In genomic region chr10:20171209-20171608, GRCm38 (mm10) we compare ENCODE assay signal across 9 mouse cellular contexts. TPM values are rescaled to one million over a fixed set of nuclear protein-coding genes. Genes with fewer than 3 reads are reported as not detected.
DNase-seq lines count a peak whose midpoint lies in the region; ATAC-seq lines count a peak whose summit lies in the region.
"Had no signal": no experiment of that assay in that cellular context is flagged by ENCODE, and none has a peak within 500 bp of the region (broad histone marks: within the 10 kb centered on the region; RNA-seq: fewer than 3 reads in every experiment).

No protein-coding gene starts in this region.

- 30% methylated on average over 12 of the region's 12 CpGs for WGBS in hindbrain, embryonic 16.5 days
- WGBS in midbrain, embryonic 11.5 days = 65% methylated on average over 12 of the region's 12 CpGs

- no peaks in the 10 kb centered on the region for H3K36me3 ChIP-seq in hindbrain, embryonic 16.5 days (ENCODE audit: control insufficient read depth, insufficient read depth, low read length)
- no peaks in the 10 kb centered on the region for H3K36me3 ChIP-seq in midbrain, embryonic 11.5 days (ENCODE audit: control insufficient read depth, insufficient read depth, low read length)

- H3K4me2 ChIP-seq in hindbrain, embryonic 16.5 days (ENCODE audit: low read length) = peak overlapping the region; percentile 79
- H3K4me2 ChIP-seq in midbrain, embryonic 11.5 days = peak overlapping the region; percentile 40

- peak; percentile 38 for DNase-seq in cerebellum, adult 11 months
- DNase-seq in cerebellum, adult 9-10 months = no peak
- peak; percentile 29 to 40 for DNase-seq in cerebellum, postnatal 10 days
- DNase-seq in midbrain, embryonic 11.5 days (ENCODE audit: low spot score, missing footprints) = no peak
- DNase-seq in adrenal gland, postnatal 14 days = no peak
- DNase-seq in adrenal gland, adult (ENCODE audit: inconsistent age in 2 of 2, low spot score in 1 of 2) = no peak
- DNase-seq in adrenal gland, postnatal 36 days = no peak

- peak overlapping the region; percentile 72; the same call in 1 of the 2 replicates for H3K27ac ChIP-seq in hindbrain, embryonic 16.5 days (ENCODE audit: low read depth, low read length)
- 0 out of 2 replicates have a peak overlapping the region, but pooled peaks have one; percentile 3 for H3K27ac ChIP-seq in midbrain, embryonic 11.5 days (ENCODE audit: low read depth, low read length)
- H3K27ac ChIP-seq: liver, embryonic 14.5 days had no signal

- H3K4me3 ChIP-seq in hindbrain, embryonic 16.5 days (ENCODE audit: low read length) = peak overlapping the region; percentile 40
- no peak overlapping the region for H3K4me3 ChIP-seq in midbrain, embryonic 11.5 days (ENCODE audit: low read depth, low read length)

- no peaks in the 10 kb centered on the region for H3K9me3 ChIP-seq in hindbrain, embryonic 16.5 days (ENCODE audit: control insufficient read depth, low read length)
- no peaks in the 10 kb centered on the region for H3K9me3 ChIP-seq in midbrain, embryonic 11.5 days (ENCODE audit: control insufficient read depth, low read length)

- H3K4me1 ChIP-seq in hindbrain, embryonic 16.5 days (ENCODE audit: control insufficient read depth, insufficient read depth, low read depth, low read length) = peaks cover 18% of the 10 kb centered on the region
- peaks cover 15% of the 10 kb centered on the region for H3K4me1 ChIP-seq in midbrain, embryonic 11.5 days (ENCODE audit: control insufficient read depth, insufficient read depth, low read length)

- H3K9ac ChIP-seq in hindbrain, embryonic 16.5 days (ENCODE audit: low read depth, low read length) = peak overlapping the region; percentile 59
- H3K9ac ChIP-seq in midbrain, embryonic 11.5 days (ENCODE audit: low read length) = no peak overlapping the region
- H3K9ac ChIP-seq: liver, embryonic 14.5 days had no signal

- peak; percentile 25 for ATAC-seq in hindbrain, embryonic 16.5 days
- no peak for ATAC-seq in midbrain, embryonic 11.5 days (ENCODE audit: low FRiP score)

- no peaks in the 10 kb centered on the region; the same call in 1 of the 2 replicates for H3K27me3 ChIP-seq in hindbrain, embryonic 16.5 days (replicated peaks; ENCODE audit: control insufficient read depth, insufficient read depth, low read length)
- H3K27me3 ChIP-seq in midbrain, embryonic 11.5 days (ENCODE audit: control insufficient read depth, insufficient read depth, low read length) = 0 out of 2 replicates have a peak, but pooled peaks cover 2% of the 10 kb centered on the region

RNA-seq across cellular contexts. Expression of gene Map7, which starts 22.9 kb away (rescaled TPM):
- polyA plus RNA-seq in hindbrain, embryonic 16.5 days (2015; fragmentation: Nextera tagmentation; extraction: Ambion mirVana) = 10.0 and 11.2 TPM in 2 replicates
- 5.6 and 6.3 TPM in 2 replicates for polyA plus RNA-seq in midbrain, embryonic 11.5 days (2014; fragmentation: Nextera tagmentation; extraction: Ambion mirVana)
- 16.5 and 19.0 TPM in 2 replicates for total RNA-seq in adrenal gland, postnatal 14 days (2021)
- total RNA-seq in adrenal gland, postnatal 36 days (2021) = 10 to 100 TPM; 15.1 to 17.9 TPM

Comparison
In these comparisons a context has a peak if more than half of its experiments do, and no peak if none do; other contexts are left out.
1. DNase-seq: peak in cerebellum, adult 11 months (single experiment) and cerebellum, postnatal 10 days (2 of 2); none in cerebellum, adult 9-10 months (single experiment), midbrain, embryonic 11.5 days (single experiment), adrenal gland, postnatal 14 days (single experiment), adrenal gland, adult (0 of 2) and adrenal gland, postnatal 36 days (0 of 2).